Comparison of ENCODE assay signal across 8 mouse cellular contexts in the genomic region with DNA sequence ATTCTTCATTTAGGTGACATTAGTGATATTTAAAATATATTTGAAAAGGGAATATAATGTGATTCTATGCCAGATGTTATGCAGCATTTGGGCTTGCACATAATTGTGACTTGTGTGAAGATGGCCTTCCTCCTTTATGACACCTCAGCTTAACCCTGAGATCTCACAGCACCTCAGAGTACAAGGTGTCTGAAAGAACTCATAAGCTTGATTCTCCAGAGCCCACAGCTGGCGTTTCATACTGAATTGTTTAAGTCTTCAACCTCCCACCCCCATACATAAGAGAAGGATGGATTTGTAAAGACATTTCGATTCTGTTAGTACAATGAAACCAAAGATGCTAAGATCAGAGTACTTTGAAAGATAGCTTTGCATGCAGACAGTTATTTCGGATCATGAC. TPM values are rescaled to one million over a fixed set of nuclear protein-coding genes. Genes with fewer than 3 reads are reported as not detected.
DNase-seq lines count a peak whose midpoint lies in the region; ATAC-seq and TF ChIP-seq lines count a peak whose summit lies in the region.

No protein-coding gene starts in this region.

- 75% methylated on average over 3 of the region's 3 CpGs for WGBS in forebrain, embryonic 14.5 days
- WGBS in liver, embryonic 14.5 days (ENCODE audit: insufficient replicate concordance): 54% methylated on average over 3 of the region's 3 CpGs

- no peak for ATAC-seq in forebrain, embryonic 14.5 days
- ATAC-seq in liver, embryonic 14.5 days (ENCODE audit: insufficient read depth): no peak

- no peak overlapping the region for H3ac ChIP-seq in C2C12 (ENCODE audit: control insufficient read depth, insufficient read length, low read depth)

- H3K79me3 ChIP-seq in C2C12 (ENCODE audit: low read depth): peaks cover 4% of the 10 kb centered on the region

- intact Hi-C loops in gastrocnemius, adult 2 months (cut with DNase I): no loop called here

- peaks cover 6% of the 10 kb centered on the region; the same call in 1 of the 2 replicates for H3K4me1 ChIP-seq in forebrain, embryonic 14.5 days (ENCODE audit: control insufficient read depth, insufficient read depth, low read length)
- H3K4me1 ChIP-seq in liver, embryonic 14.5 days (replicated peaks; ENCODE audit: control insufficient read depth in 2 of 2, insufficient read depth in 2 of 2, low read length in 1 of 2): peaks cover 29% of the 10 kb centered on the region in 2 experiments

- H3K27ac ChIP-seq in gastrocnemius, adult 2 months: peak overlapping the region; percentile 100
- H3K27ac ChIP-seq in forebrain, embryonic 14.5 days (ENCODE audit: low read depth, low read length): no peak overlapping the region
- H3K27ac ChIP-seq in liver, embryonic 14.5 days: peak overlapping the region; percentile 46

- DNase-seq in gastrocnemius, adult 2 months: no peak
- DNase-seq in gastrocnemius, adult 18-20 months (ENCODE audit: low spot score): no peak
- no peak for DNase-seq in forebrain, embryonic 14.5 days (ENCODE audit: low spot score)
- no peak for DNase-seq in liver, embryonic 14.5 days (ENCODE audit: low read depth in 3 of 3, low spot score in 3 of 3)
- DNase-seq in right cerebral cortex, adult 18-20 months: no peak
- no peak for DNase-seq in urinary bladder, adult 18-20 months (ENCODE audit: low spot score in 2 of 2)
- no peak for DNase-seq in cerebellum, adult 11-12 months

- H3K4me2 ChIP-seq in forebrain, embryonic 14.5 days (ENCODE audit: low read length): peak overlapping the region; percentile 88
- peak overlapping the region; percentile 92 for H3K4me2 ChIP-seq in liver, embryonic 14.5 days (ENCODE audit: low read depth)

- H3K9ac ChIP-seq in forebrain, embryonic 14.5 days (ENCODE audit: low read length): peak overlapping the region; percentile 92
- H3K9ac ChIP-seq in liver, embryonic 14.5 days (replicated peaks): peak overlapping the region; percentile 81

- peaks cover 22% of the 10 kb centered on the region for H3K79me2 ChIP-seq in C2C12 (ENCODE audit: control insufficient read depth, insufficient read depth)

- no peak for TF ChIP-seq CTCF in gastrocnemius, adult 2 months (IDR thresholded peaks at IDR 0.05)
- no peak for TF ChIP-seq CTCF in C2C12 (IDR thresholded peaks at IDR 0.05; ENCODE audit: control insufficient read depth, insufficient read depth, insufficient read length)
- TF ChIP-seq CTCF in liver, embryonic 14.5 days (IDR thresholded peaks at IDR 0.05; ENCODE audit: low read depth): no peak

- H3K27me3 ChIP-seq in C2C12 (ENCODE audit: control insufficient read depth, insufficient read depth, insufficient read length): no peaks in the 10 kb centered on the region
- no peaks in the 10 kb centered on the region for H3K27me3 ChIP-seq in forebrain, embryonic 14.5 days (replicated peaks; ENCODE audit: control insufficient read depth, insufficient read depth, low read length)
- no peaks in the 10 kb centered on the region for H3K27me3 ChIP-seq in liver, embryonic 14.5 days (ENCODE audit: control insufficient read depth, insufficient read depth, low read length)

- H3K9me3 ChIP-seq in forebrain, embryonic 14.5 days (replicated peaks; ENCODE audit: control insufficient read depth, low read length): no peaks in the 10 kb centered on the region
- no peaks in the 10 kb centered on the region for H3K9me3 ChIP-seq in liver, embryonic 14.5 days (ENCODE audit: control insufficient read depth, low read length)

- no peaks in the 10 kb centered on the region for H3K36me3 ChIP-seq in C2C12 (ENCODE audit: control insufficient read depth, insufficient read depth)
- H3K36me3 ChIP-seq in forebrain, embryonic 14.5 days (ENCODE audit: control insufficient read depth, insufficient read depth, low read length): peaks cover under 1% of the 10 kb centered on the region; the same call in 1 of the 2 replicates
- no peaks in the 10 kb centered on the region; the same call in 1 of the 2 replicates for H3K36me3 ChIP-seq in liver, embryonic 14.5 days (replicated peaks; ENCODE audit: control insufficient read depth, insufficient read depth, low read depth)

- TF ChIP-seq EP300 in liver, embryonic 14.5 days (IDR thresholded peaks at IDR 0.05; ENCODE audit: low read depth): no peak

- peak overlapping the region; percentile 93 for H3K4me3 ChIP-seq in gastrocnemius, adult 2 months
- H3K4me3 ChIP-seq in C2C12 (ENCODE audit: insufficient read depth, poor library complexity, severe bottlenecking): peak overlapping the region; percentile 44
- H3K4me3 ChIP-seq in forebrain, embryonic 14.5 days (ENCODE audit: low read depth, low read length): peak overlapping the region; percentile 74
- H3K4me3 ChIP-seq in liver, embryonic 14.5 days (ENCODE audit: insufficient read depth in 1 of 2, low read depth in 2 of 2, low read length in 2 of 2): peak overlapping the region; percentile 67 to 85

TF ChIP-seq in C2C12, 6 proteins besides CTCF, POLR2A, EP300 and RAD21:
- no peak for TF ChIP-seq MYOD1 (IDR thresholded peaks at IDR 0.05; ENCODE audit: control insufficient read depth, insufficient read length, low read depth)
- no peak for TF ChIP-seq CEBPB (IDR thresholded peaks at IDR 0.05; ENCODE audit: low read depth)

RNA-seq across cellular contexts. Expression of a gene that starts 0.5 kb away (rescaled TPM):
- 10 to 100 TPM in 1 of 2 experiments, 1 to 10 TPM in 1; 8.8 to 13.6 TPM for total RNA-seq in gastrocnemius, adult 2 months (2021)
- 10 to 100 TPM; 11.1 to 12.3 TPM for total RNA-seq in gastrocnemius, adult 18-20 months (2021)
- polyA plus RNA-seq in C2C12 (2012; fragmentation: generic; extraction: Trizol): 3.6 TPM
- polyA plus RNA-seq in forebrain, embryonic 14.5 days (2014; fragmentation: Nextera tagmentation; extraction: Ambion mirVana): 0.96 and 1.1 TPM in 2 replicates
- 3.3 and 3.4 TPM in 2 replicates for polyA plus RNA-seq in liver, embryonic 14.5 days (2012; rRNA removed)
- polyA plus RNA-seq in liver, embryonic 14.5 days (2014; fragmentation: Nextera tagmentation; extraction: Ambion mirVana): 1.7 and 1.8 TPM in 2 replicates

RNA-seq across cellular contexts. Expression of a gene that starts 1.0 kb away (rescaled TPM):
- 10 to 100 TPM; 46.7 to 52.5 TPM for total RNA-seq in gastrocnemius, adult 2 months (2021)
- total RNA-seq in gastrocnemius, adult 18-20 months (2021): 10 to 100 TPM; 41.7 to 47.7 TPM
- 7.4 TPM for polyA plus RNA-seq in C2C12 (2012; fragmentation: generic; extraction: Trizol)
- 30.9 and 34.9 TPM in 2 replicates for polyA plus RNA-seq in forebrain, embryonic 14.5 days (2014; fragmentation: Nextera tagmentation; extraction: Ambion mirVana)
- 4.2 and 6.9 TPM in 2 replicates for polyA plus RNA-seq in liver, embryonic 14.5 days (2012; rRNA removed)
- polyA plus RNA-seq in liver, embryonic 14.5 days (2014; fragmentation: Nextera tagmentation; extraction: Ambion mirVana): 21.7 and 23.5 TPM in 2 replicates
